Mouse (Mus musculus) embryonic facial prominence, embryonic 12.5 days (tissue): ENCODE results near the gene Fev. TPM values are rescaled to one million over a fixed set of nuclear protein-coding genes. Genes with fewer than 3 reads are reported as not detected.

Source experiments
- ATAC-seq: fragments of 200-750 bp; cut with Nextera tagmentation; 2 replicates; pipeline ENCODE4 v1.8.0; 2017; ENCODE audit not compliant: insufficient number of reproducible peaks, insufficient read depth, low FRiP score, low TSS enrichment
- H3K27ac ChIP-seq: fragments of 300-500 bp; sonication (generic); 2 replicates; pipeline ENCODE4 v1.5.1; 2016; ENCODE audit warnings: mild to moderate bottlenecking
- H3K27me3 ChIP-seq: fragments of 300-500 bp; sonication (generic); 2 replicates; pipeline ENCODE4 v1.6.1; 2016; ENCODE audit warnings: mild to moderate bottlenecking, moderate library complexity
- H3K36me3 ChIP-seq: fragments of 300-500 bp; sonication (generic); 2 replicates; pipeline ENCODE4 v1.6.1; 2016; ENCODE audit warnings: mild to moderate bottlenecking
- H3K4me1 ChIP-seq: fragments of 300-500 bp; sonication (generic); 2 replicates; pipeline ENCODE4 v1.6.1; 2016
- H3K4me2 ChIP-seq: fragments of 300-500 bp; sonication (generic); replicated peaks from 2 replicates; pipeline ENCODE4 v1.6.1; 2016; ENCODE audit warnings: mild to moderate bottlenecking, moderate library complexity
- H3K4me3 ChIP-seq: fragments of 300-500 bp; sonication (generic); 2 replicates; pipeline ENCODE4 v1.5.1; 2016; ENCODE audit warnings: mild to moderate bottlenecking
- H3K9ac ChIP-seq: fragments of 300-500 bp; sonication (generic); 2 replicates; pipeline ENCODE4 v1.6.1; 2016; ENCODE audit warnings: mild to moderate bottlenecking, moderate library complexity
- H3K9me3 ChIP-seq: fragments of 300-500 bp; sonication (generic); 2 replicates; pipeline ENCODE4 v1.6.1; 2016; ENCODE audit warnings: mild to moderate bottlenecking, moderate library complexity
- WGBS: fragments of 180-500 bp; shearing (Covaris S2); methylation state at CpG from one replicate; pipeline ENCODE4 v1.1.7; 2016; 5-methylcytosine and 5-hydroxymethylcytosine counted together
- polyA plus RNA-seq: library from polyadenylated mRNA; unstranded; fragments of >200 nt; fragmentation: Nextera tagmentation; extraction: Ambion mirVana; gene quantifications from 2 replicates; pipeline ENCODE4 v1.2.1, GENCODE M21; 2016

The Fev gene
- polyA plus RNA-seq, 1 experiment from 2014 or later: 0.32 TPM

DNA sequence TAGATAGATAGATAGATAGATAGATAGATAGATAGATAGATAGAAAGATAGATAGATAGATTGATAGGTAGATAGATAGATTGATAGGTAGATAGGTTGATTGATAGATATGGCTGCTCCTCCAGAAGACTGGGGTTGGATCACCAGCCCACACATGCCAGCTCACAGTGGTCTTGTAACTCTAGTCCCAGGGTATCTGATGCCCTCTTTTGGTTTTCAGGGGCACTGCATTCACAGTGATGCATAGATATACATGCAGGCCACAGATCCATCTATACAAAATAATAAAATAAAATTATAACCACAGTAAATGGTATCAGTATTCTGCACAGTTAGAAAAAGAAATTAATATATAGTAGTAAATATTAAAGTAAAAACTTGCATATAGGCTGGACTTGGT lies 23.4 kb downstream of the Fev start:
- Histone ChIP-seq H3K27me3 (peaks cover 36% of the 10 kb centered on the region), H3K4me2 (no peak overlapping the region), H3K9ac (no peak overlapping the region), H3K36me3 (no peaks in the 10 kb centered on the region), H3K4me3 (no peak overlapping the region), H3K27ac (no peak overlapping the region), H3K4me1 (0 out of 2 replicates have a peak, but pooled peaks cover 4% of the 10 kb centered on the region), H3K9me3 (no peaks in the 10 kb centered on the region)
- no peak for ATAC-seq

DNA sequence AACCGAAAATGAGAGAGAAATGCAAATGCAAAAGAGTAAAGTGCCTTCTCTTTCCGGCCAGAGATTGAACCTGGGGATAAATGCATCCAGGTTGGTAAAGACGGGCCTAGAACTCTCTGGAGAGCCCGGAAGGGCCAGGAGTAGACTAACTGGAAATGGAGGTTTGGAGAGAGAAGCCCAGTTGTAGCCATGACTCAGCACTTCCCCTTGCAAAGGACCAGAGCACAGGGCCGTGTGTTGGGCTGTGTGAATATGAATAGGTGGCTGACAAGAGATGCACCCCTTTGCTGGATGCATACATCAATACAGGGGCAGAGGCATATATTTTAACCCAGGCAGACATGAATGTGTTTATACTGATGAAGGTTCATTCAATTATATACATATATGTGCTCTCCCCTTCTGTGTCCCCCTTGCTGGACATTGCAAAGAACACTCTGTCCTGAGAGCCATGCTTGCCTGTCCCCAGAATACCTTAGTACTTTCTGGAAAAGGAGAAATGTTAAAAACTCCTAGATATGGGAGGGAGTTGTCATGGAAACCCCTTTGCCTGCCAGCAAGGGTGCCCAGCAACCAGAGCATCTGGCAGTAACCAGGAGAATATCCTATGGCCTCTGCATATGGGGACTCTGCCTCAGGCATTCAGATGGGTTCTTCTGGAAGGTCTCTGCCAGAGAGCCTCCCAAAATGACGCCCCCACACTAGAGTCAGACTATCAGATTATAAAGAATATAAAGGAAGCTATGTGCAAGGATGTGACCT lies 25.8 kb downstream of the Fev start:
- H3K36me3 ChIP-seq: no peaks in the 10 kb centered on the region
- no peak for ATAC-seq
- peaks cover 15% of the 10 kb centered on the region for H3K4me1 ChIP-seq
- H3K9me3 ChIP-seq: no peaks in the 10 kb centered on the region
- H3K4me2 ChIP-seq: no peak overlapping the region
- peaks cover 57% of the 10 kb centered on the region for H3K27me3 ChIP-seq
- H3K27ac ChIP-seq: no peak overlapping the region
- no peak overlapping the region for H3K9ac ChIP-seq
- 38% methylated on average over 6 of the region's 6 CpGs for WGBS
- no peak overlapping the region for H3K4me3 ChIP-seq

DNA sequence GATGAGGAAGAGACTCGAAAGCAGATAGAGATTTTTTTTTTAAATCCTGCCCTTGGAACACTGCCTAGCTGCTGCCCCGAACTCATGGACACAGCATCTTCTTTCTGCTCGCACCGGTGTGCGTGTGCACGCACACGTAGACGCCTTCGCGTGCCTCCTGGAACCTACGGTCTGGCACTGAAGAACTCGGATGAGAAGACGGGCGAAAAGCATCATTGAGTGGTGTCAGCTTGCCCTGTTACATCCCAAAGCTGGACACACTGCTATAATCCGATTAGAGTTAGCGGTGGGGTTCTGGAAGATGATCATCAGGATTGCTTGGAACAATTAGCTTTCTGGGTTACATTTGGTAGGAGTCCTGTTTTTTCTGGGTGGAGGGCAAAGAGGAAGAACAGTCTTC lies 26.4 kb downstream of the Fev start:
- Histone ChIP-seq H3K9ac (no peak overlapping the region), H3K27ac (no peak overlapping the region), H3K4me3 (peak overlapping the region; percentile 36), H3K36me3 (no peaks in the 10 kb centered on the region), H3K27me3 (peaks cover 62% of the 10 kb centered on the region), H3K4me1 (peaks cover 19% of the 10 kb centered on the region), H3K9me3 (no peaks in the 10 kb centered on the region), H3K4me2 (peak overlapping the region; percentile 56)
- WGBS: 4% methylated on average over 16 of the region's 16 CpGs
- no peak for ATAC-seq

DNA sequence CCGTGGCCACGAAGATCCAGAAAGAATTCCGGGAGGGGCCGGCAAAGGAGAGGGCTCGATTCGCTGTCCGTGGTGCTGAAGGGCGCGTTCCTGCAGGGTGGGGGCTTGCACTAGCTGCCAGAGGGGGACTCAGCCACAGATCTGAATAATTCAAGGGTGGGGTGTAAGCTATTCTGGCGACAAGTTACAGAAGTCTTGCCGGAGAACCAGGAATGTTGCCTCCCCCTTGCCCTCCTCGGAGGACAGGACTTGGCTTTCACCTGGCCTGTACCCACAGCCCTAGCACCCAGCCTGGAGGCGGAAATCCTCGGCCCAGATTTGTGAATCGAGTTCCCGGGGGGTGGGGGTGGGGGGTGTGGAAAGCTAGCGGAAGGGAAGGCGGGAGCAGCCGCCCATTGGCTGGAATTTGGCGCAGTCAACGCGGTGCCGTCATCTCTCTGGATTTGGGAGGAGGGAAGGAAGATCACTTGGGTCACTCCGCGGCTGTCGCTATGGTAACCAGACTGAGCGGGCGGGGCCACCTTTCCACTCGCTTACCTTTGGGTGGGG lies 27.0 kb downstream of the Fev start:
- under 1% methylated on average over 29 of the region's 29 CpGs for WGBS
- Histone ChIP-seq H3K4me2 (peak overlapping the region; percentile 56), H3K27me3 (peaks cover 68% of the 10 kb centered on the region), H3K4me3 (peak overlapping the region; percentile 36), H3K27ac (no peak overlapping the region), H3K36me3 (no peaks in the 10 kb centered on the region), H3K9me3 (no peaks in the 10 kb centered on the region), H3K4me1 (peaks cover 19% of the 10 kb centered on the region), H3K9ac (no peak overlapping the region)
- 0 out of 2 replicates have a peak, but pooled peaks have one; percentile 30 for ATAC-seq

DNA sequence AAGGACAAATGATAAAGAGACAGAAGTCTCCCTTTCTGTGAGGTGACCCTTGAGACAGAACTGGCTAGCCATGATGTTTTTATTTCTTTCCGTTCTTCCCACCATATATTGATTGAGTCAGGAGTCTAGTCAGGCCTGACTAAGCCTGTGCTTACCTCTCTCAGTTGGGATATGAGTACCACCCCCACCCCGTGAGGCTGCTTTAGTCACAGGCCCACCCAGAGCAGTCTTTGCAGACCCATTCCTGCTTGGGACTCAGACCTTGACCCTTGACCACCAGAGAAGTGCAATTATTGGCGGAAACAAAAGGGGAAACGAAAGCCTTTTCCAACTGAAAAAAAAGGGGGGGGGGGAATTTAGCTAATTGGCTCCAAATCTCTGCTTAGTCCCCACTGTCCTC lies 27.5 kb downstream of the Fev start:
- 4% methylated on average over 4 of the region's 4 CpGs for WGBS
- no peak overlapping the region for H3K27ac ChIP-seq
- no peak overlapping the region for H3K9ac ChIP-seq
- H3K4me3 ChIP-seq: peak overlapping the region; percentile 36
- H3K27me3 ChIP-seq: peaks cover 74% of the 10 kb centered on the region
- no peak for ATAC-seq
- no peaks in the 10 kb centered on the region for H3K36me3 ChIP-seq
- peak overlapping the region; percentile 56 for H3K4me2 ChIP-seq
- peaks cover 19% of the 10 kb centered on the region for H3K4me1 ChIP-seq
- H3K9me3 ChIP-seq: no peaks in the 10 kb centered on the region

DNA sequence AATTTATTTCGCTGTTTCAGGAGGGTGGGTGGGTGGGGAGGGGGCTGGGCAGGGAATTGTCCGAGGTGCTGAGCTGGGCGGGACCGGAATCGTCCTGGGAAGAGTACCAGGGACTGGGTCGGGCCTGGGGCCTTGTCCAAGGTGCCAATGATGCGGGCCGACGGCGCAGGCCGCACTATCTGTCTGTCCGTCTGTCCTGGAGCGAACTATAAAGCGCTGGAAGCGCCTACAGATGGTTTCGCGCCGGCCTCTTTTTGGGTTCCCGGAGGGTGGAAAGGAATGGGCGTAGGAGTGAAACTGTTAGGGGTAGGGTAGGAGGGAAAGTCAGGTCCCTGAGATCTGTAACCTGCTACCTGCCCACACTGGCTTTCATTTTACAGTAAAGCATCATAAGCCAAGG lies 28.0 kb downstream of the Fev start:
- 0 out of 2 replicates have a peak overlapping the region, but pooled peaks have one; percentile 99 for H3K4me2 ChIP-seq
- H3K4me1 ChIP-seq: peaks cover 19% of the 10 kb centered on the region

DNA sequence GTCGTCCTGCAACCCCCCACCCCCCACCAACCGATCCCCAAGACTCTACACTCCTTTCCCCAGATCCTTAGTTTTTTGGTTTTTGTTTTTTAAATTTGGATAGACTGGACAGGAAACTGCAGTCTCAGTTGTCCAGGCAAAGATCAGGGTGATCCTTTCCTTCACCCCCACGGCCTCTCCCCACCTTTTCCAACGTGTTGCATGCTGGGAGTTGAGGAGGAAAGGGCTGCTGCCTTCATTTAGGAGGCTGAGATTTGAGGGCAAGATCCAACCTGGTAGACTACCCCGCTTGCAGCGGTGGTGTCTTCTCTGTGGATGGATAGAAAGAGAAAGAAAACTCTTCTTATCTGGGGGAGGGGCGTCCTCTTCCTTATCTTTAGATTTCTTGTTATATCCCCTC lies 28.4 kb downstream of the Fev start:
- H3K4me3 ChIP-seq: no peak overlapping the region
- H3K36me3 ChIP-seq: no peaks in the 10 kb centered on the region
- H3K9ac ChIP-seq: no peak overlapping the region
- H3K4me1 ChIP-seq: peaks cover 19% of the 10 kb centered on the region
- peaks cover 82% of the 10 kb centered on the region for H3K27me3 ChIP-seq
- 3% methylated on average over 7 of the region's 7 CpGs for WGBS
- H3K4me2 ChIP-seq: 0 out of 2 replicates have a peak overlapping the region, but pooled peaks have one; percentile 99
- H3K9me3 ChIP-seq: no peaks in the 10 kb centered on the region
- no peak for ATAC-seq
- no peak overlapping the region for H3K27ac ChIP-seq

More for the DNA sequence above, 28.0 kb downstream of the Fev start:
- WGBS: 3% methylated on average over 20 of the region's 20 CpGs
- Histone ChIP-seq H3K27ac (no peak overlapping the region), H3K36me3 (no peaks in the 10 kb centered on the region), H3K4me3 (no peak overlapping the region), H3K9me3 (no peaks in the 10 kb centered on the region), H3K27me3 (peaks cover 78% of the 10 kb centered on the region), H3K9ac (no peak overlapping the region)
- ATAC-seq: no peak

DNA sequence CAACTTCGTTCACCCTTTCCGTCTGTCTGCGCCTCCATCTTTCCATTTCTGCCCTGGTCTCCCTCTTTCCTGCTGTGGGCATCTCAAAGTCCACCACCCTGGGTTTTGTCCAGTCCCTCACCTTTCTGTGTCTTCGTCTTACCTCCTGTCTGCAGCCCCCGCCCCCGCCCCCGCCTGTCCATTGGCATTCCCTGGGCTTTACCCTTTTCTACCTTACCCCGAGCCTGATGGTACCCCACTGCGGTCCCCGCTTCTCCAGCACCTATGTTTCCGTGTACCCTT lies 28.8 kb downstream of the Fev start:
- WGBS: under 1% methylated on average over 11 of the region's 11 CpGs
- Histone ChIP-seq H3K27me3 (peaks cover 87% of the 10 kb centered on the region), H3K27ac (no peak overlapping the region), H3K4me2 (peak overlapping the region; percentile 99; the same call in 1 of the 2 replicates), H3K4me1 (peaks cover 19% of the 10 kb centered on the region), H3K36me3 (no peaks in the 10 kb centered on the region), H3K9ac (no peak overlapping the region), H3K4me3 (peak overlapping the region; percentile 70), H3K9me3 (no peaks in the 10 kb centered on the region)
- ATAC-seq: no peak

DNA sequence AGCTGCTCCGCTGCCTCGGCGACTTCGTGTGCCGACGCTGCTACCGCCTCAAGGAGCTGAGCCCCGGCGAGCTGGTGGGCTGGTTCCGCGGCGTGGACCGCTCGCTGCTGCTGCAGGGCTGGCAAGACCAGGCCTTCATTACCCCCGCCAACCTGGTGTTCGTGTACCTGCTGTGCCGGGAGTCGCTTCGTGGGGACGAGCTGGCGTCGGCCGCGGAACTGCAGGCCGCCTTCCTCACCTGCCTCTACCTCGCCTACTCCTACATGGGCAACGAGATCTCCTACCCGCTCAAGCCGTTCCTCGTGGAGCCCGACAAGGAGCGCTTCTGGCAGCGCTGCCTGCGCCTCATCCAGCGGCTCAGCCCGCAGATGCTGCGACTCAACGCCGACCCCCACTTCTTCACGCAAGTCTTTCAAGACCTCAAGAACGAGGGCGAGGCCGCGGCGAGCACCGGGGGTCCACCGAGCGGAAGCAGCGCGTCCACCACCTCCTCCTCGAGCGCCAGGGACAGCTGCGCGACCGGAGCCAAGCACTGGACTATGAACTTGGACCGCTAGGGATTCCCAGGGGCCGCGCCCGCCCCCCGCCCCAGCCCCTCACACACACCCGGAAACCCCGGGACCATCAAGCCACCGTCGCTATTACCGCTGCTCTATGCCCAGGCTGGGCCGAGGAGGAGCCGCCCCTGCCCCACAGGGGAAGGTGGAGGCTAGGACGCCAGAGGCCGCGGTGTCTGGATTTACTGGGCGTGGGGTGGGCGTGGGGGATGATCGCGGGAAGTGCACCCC lies 29.4 kb downstream of the Fev start:
- Histone ChIP-seq H3K36me3 (no peaks in the 10 kb centered on the region), H3K4me1 (peaks cover 19% of the 10 kb centered on the region), H3K9me3 (no peaks in the 10 kb centered on the region), H3K4me2 (peak overlapping the region; percentile 99), H3K27ac (no peak overlapping the region), H3K9ac (peak overlapping the region; percentile 58), H3K27me3 (peaks cover 92% of the 10 kb centered on the region), H3K4me3 (peak overlapping the region; percentile 70)
- no peak for ATAC-seq
- under 1% methylated on average over 74 of the region's 74 CpGs for WGBS

DNA sequence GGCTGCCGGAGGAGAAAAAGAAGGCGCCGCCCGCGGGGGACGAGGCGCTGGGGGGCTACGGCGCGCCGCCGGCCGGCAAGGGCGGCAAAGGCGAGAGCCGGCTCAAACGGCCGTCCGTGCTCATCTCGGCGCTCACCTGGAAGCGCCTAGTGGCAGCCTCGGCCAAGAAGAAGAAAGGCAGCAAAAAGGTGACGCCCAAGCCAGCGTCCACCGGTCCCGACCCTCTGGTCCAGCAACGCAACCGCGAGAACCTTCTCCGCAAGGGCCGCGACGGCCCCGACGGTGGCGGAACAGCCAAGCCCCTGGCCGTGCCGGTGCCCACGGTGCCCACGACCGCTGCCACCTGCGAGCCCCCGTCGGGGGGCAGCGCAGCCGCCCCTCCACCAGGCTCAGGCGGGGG lies 30.1 kb downstream of the Fev start:
- Histone ChIP-seq H3K4me3 (peak overlapping the region; percentile 70), H3K27me3 (peaks cover 96% of the 10 kb centered on the region), H3K27ac (no peak overlapping the region), H3K9ac (peak overlapping the region; percentile 58), H3K4me1 (peaks cover 19% of the 10 kb centered on the region), H3K9me3 (no peaks in the 10 kb centered on the region), H3K36me3 (no peaks in the 10 kb centered on the region), H3K4me2 (peak overlapping the region; percentile 99)
- ATAC-seq: no peak; the same call in 1 of the 2 replicates
- under 1% methylated on average over 45 of the region's 48 CpGs for WGBS

DNA sequence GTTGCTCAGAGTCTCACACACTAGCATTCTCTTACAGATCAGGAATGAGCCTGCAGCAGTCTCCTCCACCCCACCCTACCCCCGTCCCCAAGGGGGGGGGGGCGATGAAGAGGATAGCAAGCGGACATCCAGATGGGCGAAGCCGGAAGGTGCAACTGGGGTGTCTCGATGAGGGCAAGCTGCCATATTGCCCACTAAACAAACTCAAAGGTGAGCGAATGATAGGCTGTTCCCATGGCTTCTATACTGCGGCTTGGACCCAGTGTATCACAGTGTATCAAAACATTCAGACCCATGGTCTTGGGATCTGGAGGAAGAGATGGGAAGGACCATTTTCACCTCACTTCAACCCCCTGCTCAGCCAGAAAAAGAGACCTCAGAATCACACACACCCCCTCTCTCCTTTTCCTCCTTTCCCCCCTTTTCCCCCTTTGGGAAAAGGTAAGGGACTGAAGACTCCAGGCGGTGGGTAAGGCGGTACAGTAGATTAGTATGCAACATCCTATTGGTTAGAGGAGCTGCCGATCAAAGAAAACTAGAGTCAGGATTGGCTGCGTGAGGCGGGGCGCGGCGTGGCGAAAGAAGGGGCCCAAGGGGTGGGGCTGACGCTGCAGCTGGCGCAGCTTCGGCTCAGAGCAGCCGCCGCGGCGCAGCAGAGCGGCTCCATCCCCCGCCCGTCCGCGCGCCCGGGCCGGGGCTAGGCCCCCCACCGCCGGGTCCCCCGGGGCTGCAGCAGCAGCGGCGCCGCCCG lies 30.7 kb downstream of the Fev start, which contains the start of gene Cdk5r2:
Cdk5r2 (plus strand) TSS at position 629 of the 751 bp plus-strand sequence.
- H3K9me3 ChIP-seq: no peaks in the 10 kb centered on the region
- H3K4me1 ChIP-seq: peaks cover 19% of the 10 kb centered on the region
- H3K27me3 ChIP-seq: peaks cover 95% of the 10 kb centered on the region
- H3K27ac ChIP-seq: no peak within 1 kb of the TSS
- peak; percentile 89 for ATAC-seq
- no peaks in the 10 kb centered on the region for H3K36me3 ChIP-seq
- H3K9ac ChIP-seq: peak within 1 kb of the TSS; percentile 58
- peak within 1 kb of the TSS; percentile 99 for H3K4me2 ChIP-seq
- peak within 1 kb of the TSS; percentile 70 for H3K4me3 ChIP-seq
- WGBS: 2% methylated on average over 28 of the region's 39 CpGs
